Comparison of ENCODE assay signal across 9 mouse cellular contexts in the genomic region with DNA sequence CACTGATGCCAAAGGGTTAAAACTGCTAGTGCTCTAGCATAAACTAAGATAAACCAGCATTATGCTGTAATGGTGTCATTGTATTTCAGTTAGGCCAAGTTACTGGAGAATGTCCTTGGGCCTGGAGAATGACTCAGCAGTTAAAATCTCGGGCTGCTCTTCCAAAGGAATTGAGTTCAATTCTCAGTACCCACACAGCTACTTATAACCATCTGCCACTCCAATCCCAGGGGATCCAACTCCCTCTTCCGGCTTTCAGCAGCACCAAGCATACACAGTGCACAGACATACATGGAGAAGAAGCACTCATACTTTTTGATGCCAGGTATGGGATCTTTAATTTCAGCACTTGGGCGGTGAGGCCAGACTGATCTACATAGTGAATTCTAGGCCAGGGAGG. TPM values are rescaled to one million over a fixed set of nuclear protein-coding genes. Genes with fewer than 3 reads are reported as not detected.
DNase-seq lines count a peak whose midpoint lies in the region; ATAC-seq and TF ChIP-seq lines count a peak whose summit lies in the region.
"Had no signal": no experiment of that assay in that cellular context is flagged by ENCODE, and none has a peak within 500 bp of the region (broad histone marks: within the 10 kb centered on the region; RNA-seq: fewer than 3 reads in every experiment).

No protein-coding gene starts in this region.

- ATAC-seq in cerebellum, adult (ENCODE audit: insufficient number of reproducible peaks, low FRiP score, low TSS enrichment): peak; percentile 56
- ATAC-seq in liver, embryonic 11.5 days (replicated peaks; ENCODE audit: low FRiP score): peak; percentile 23; the same call in 1 of the 2 replicates
- ATAC-seq in liver, postnatal 0 days: no peak

- DNase-seq in cerebellum, postnatal 36 days: no peak
- no peak for DNase-seq in liver, embryonic 11.5 days (ENCODE audit: low spot score)
- no peak for DNase-seq in liver, postnatal 0 days
- DNase-seq in cerebellum, postnatal 14 days: peak; percentile 7 to 27
- peak; percentile 34 for DNase-seq in mesoderm, embryonic 11.5 days (ENCODE audit: low read depth, low spot score)
- no peak for DNase-seq in spleen, postnatal 36 days (ENCODE audit: low spot score in 2 of 2)
- no peak for DNase-seq in urinary bladder, adult 2 months (ENCODE audit: low spot score)

- TF ChIP-seq CTCF in liver, postnatal 0 days (IDR thresholded peaks at IDR 0.05; ENCODE audit: low read depth): no peak

- no peaks in the 10 kb centered on the region for H3K27me3 ChIP-seq in liver, embryonic 11.5 days (replicated peaks; ENCODE audit: control insufficient read depth, insufficient read depth, low read length)
- no peaks in the 10 kb centered on the region for H3K27me3 ChIP-seq in liver, postnatal 0 days (ENCODE audit: insufficient read depth, low read length)
- H3K27me3 ChIP-seq: limb, embryonic 13.5 days had no signal

- WGBS in liver, embryonic 11.5 days: 54% methylated on average over 3 of the region's 3 CpGs
- 64% methylated on average over 3 of the region's 3 CpGs for WGBS in liver, postnatal 0 days (ENCODE audit: insufficient replicate concordance)

- no peak overlapping the region for H3K4me2 ChIP-seq in liver, embryonic 11.5 days
- no peak overlapping the region for H3K4me2 ChIP-seq in liver, postnatal 0 days (ENCODE audit: low read depth, low read length)
- H3K4me2 ChIP-seq: limb, embryonic 13.5 days had no signal

- no peak overlapping the region for H3K9ac ChIP-seq in liver, embryonic 11.5 days (ENCODE audit: low read depth, low read length)
- H3K9ac ChIP-seq in liver, postnatal 0 days (replicated peaks): no peak overlapping the region
- H3K9ac ChIP-seq: limb, embryonic 13.5 days had no signal

- no peaks in the 10 kb centered on the region for H3K36me3 ChIP-seq in liver, embryonic 11.5 days (ENCODE audit: control insufficient read depth, insufficient read depth, low read length)
- H3K36me3 ChIP-seq in liver, postnatal 0 days (replicated peaks; ENCODE audit: insufficient read depth, low read length): 0 out of 2 replicates have a peak, but pooled peaks cover 3% of the 10 kb centered on the region
- H3K36me3 ChIP-seq: limb, embryonic 13.5 days had no signal

- H3K4me1 ChIP-seq in liver, embryonic 11.5 days (replicated peaks; ENCODE audit: control insufficient read depth, insufficient read depth, low read length): peaks cover 13% of the 10 kb centered on the region
- peaks cover 18% of the 10 kb centered on the region for H3K4me1 ChIP-seq in liver, postnatal 0 days (ENCODE audit: insufficient read depth)

- no peak overlapping the region for H3K4me3 ChIP-seq in liver, embryonic 11.5 days (ENCODE audit: low read depth, low read length)
- H3K4me3 ChIP-seq in liver, postnatal 0 days (ENCODE audit: low read depth, low read length): no peak overlapping the region
- H3K4me3 ChIP-seq: limb, embryonic 13.5 days had no signal

- TF ChIP-seq EP300 in liver, postnatal 0 days (IDR thresholded peaks at IDR 0.05; ENCODE audit: low read depth): no peak

- H3K9me3 ChIP-seq in liver, embryonic 11.5 days (ENCODE audit: control insufficient read depth, low read length): no peaks in the 10 kb centered on the region
- no peaks in the 10 kb centered on the region for H3K9me3 ChIP-seq in liver, postnatal 0 days (ENCODE audit: low read length)
- H3K9me3 ChIP-seq: limb, embryonic 13.5 days had no signal

- H3K27ac ChIP-seq in liver, embryonic 11.5 days (ENCODE audit: low read depth, low read length): no peak overlapping the region
- H3K27ac ChIP-seq in liver, postnatal 0 days (ENCODE audit: low read depth): no peak overlapping the region
- H3K27ac ChIP-seq: limb, embryonic 13.5 days had no signal

RNA-seq across cellular contexts. Expression of gene Kpna4, which starts 8.1 kb away (rescaled TPM):
- 26.2 and 33.0 TPM in 2 replicates for polyA plus RNA-seq in liver, embryonic 11.5 days (2014; fragmentation: Nextera tagmentation; extraction: Ambion mirVana)
- 9.0 and 10.1 TPM in 2 replicates for polyA plus RNA-seq in liver, postnatal 0 days (2015; fragmentation: Nextera tagmentation; extraction: Ambion mirVana)
- polyA plus RNA-seq in urinary bladder, adult 2 months (2012; rRNA removed): 33.9 and 35.7 TPM in 2 replicates

Comparison
In these comparisons a context has a peak if more than half of its experiments do, and no peak if none do; other contexts are left out.
1. DNase-seq: peak in cerebellum, postnatal 14 days (2 of 2) and mesoderm, embryonic 11.5 days (single experiment); none in cerebellum, postnatal 36 days (0 of 2), liver, embryonic 11.5 days (single experiment), liver, postnatal 0 days (single experiment), spleen, postnatal 36 days (0 of 2) and urinary bladder, adult 2 months (single experiment).